Mouse (Mus musculus) bone marrow macrophage, adult 2 months (primary cell): ENCODE data around the gene Itgad.

Experiments used
- CTCF ChIP-seq: IDR thresholded peaks from 2 replicates; pipeline ENCODE4 v1.5.1; 2012; ENCODE audit warnings: low read depth, mild to moderate bottlenecking, low read length, moderate library complexity
- POLR2A ChIP-seq: IDR thresholded peaks from 2 replicates; pipeline ENCODE4 v1.6.1; 2012; ENCODE audit warnings: mild to moderate bottlenecking, low read depth, low read length, borderline replicate concordance

GRCm38 (mm10) chr7:128208187-128208586 lies 54.0 kb downstream of the Itgad start:
- no peak for TF ChIP-seq POLR2A
- peak; percentile 73 for TF ChIP-seq CTCF
